Mouse (Mus musculus) spleen, adult 2 months (tissue): ENCODE data around the gene Strn4.

Experiments
- CTCF ChIP-seq: fragments of 200-500 bp; IDR thresholded peaks from 2 replicates; pipeline ENCODE4 v1.5.1; 2011; ENCODE audit warnings: mild to moderate bottlenecking, inconsistent platforms; ENCODE audit not compliant: insufficient read depth, insufficient read length, insufficient replicate concordance; ENCODE audit errors: extremely low read depth
- POLR2A ChIP-seq: fragments of 200-500 bp; IDR thresholded peaks from 2 replicates; pipeline ENCODE4 v1.6.1; 2011; ENCODE audit warnings: low read depth, low read length, inconsistent platforms

DNA sequence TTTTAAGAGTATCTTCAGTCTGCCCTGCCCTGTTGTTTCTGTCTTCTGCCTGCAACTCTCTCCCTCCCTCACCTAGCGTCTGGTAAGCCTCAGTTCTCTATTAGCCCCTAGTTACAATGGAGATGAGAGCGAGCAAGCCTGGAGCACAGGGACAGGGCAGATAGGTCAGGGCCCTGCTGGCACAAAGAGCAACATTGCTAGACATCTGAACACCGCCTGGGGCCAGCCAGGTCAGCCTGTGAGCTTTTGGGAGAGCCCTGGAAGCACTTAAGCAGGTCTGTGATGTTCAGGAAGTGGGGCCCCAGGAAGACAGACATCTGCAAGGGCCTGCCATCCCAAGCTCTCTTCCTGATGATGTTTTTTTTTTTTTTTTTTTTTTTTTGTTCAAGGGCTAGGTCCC is 5.4 kb downstream of the Strn4 start:
- TF ChIP-seq POLR2A (no peak), CTCF (no peak)
